Mouse (Mus musculus) heart, adult 9 months (tissue): ENCODE measurements at regions not wholly inside any gene's neighbourhood (a gene's known extent, or its start where the extent isn't known, plus 50 kb on each side); places are given as distances from the start of the nearest gene placed in this dataset.
A peak's percentile ranks its signal among the peaks of the same experiment; 100 is the strongest.

Source experiments
- DNase-seq, 2 experiments: peaks; one replicate each; pipeline ENCODE4 v3.0.0; 2022; ENCODE audit warnings: low spot score in 2 of 2

GRCm38 (mm10) chr6:94818220-94818619 is 118.3 kb upstream of the Lrig1 start:
- DNase-seq: no peak

DNA sequence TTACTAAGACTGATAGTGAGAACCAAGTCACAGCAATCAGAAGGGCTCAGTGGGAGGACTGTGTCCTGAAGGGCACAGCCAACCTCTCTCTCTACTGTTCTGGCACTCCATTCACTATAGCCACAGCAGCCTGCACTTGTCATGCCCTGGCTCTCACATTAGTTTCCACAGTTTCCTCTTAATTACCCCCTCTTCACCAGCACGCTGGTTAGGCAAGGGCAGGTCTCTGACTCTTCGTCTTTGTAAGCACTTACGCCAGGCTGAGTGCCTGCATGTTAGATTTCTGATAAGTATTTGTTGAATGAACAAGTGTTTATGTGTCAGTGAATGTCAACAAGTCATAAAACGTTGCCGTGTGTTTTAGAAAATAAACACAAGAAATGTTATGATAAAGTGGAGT is 116.2 kb upstream of the Lrig1 start:
- no peak for DNase-seq

DNA sequence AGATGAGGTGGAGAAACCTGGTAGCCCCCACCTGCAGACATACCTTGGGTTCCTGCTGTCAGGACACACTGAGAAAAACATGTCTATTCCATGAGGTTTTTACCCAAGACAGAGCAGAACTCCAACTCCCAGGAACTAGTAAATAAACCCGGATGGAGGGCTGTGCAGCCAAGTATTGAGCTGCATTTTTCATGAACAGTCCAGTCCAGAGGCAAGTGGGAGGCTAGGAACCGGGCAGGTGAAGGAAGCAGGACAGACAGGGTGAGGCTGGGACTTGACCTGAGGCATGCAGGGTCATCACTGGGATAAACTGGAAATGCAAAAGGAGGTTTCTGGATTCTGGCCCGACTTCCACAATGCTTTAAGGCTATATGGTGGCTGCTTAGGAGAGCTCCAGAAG is 114.8 kb upstream of the Lrig1 start:
- DNase-seq: no peak

DNA sequence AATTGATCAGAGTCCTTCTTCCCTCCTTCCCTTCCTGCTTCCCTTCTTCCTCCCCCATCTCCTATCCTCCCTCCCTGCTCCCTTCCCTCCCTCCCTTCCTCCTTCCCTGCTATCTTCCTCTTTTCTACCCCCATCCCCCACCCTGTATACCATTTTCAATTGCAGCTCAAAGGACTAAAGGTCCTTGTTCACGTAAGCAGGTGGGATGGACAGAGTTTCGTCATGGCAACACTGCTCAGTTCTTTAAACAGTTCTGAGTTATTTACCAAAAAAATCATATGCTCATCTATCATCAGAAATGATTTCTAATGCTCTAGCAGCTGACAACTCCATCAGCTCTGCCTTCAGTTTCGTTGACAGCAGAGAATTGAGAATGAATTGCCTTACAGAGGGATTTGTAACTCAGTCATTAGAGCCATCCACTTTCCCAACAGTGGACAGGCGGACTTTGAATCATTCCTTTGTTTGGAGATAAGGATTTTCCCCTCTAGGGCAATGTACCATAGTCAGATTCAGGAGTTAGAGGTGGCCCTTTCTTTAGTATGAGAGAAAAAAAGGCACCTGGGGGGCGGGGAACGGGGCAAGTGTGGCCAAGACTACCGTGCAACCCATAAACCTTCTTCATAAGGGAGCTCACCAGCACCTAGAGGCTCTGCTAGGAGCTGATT is 113.7 kb upstream of the Lrig1 start:
- DNase-seq: no peak

- DNase-seq: no peak
These were observed 111.9 kb upstream of the Lrig1 start for GRCm38 (mm10) chr6:94811846-94812245.

DNA sequence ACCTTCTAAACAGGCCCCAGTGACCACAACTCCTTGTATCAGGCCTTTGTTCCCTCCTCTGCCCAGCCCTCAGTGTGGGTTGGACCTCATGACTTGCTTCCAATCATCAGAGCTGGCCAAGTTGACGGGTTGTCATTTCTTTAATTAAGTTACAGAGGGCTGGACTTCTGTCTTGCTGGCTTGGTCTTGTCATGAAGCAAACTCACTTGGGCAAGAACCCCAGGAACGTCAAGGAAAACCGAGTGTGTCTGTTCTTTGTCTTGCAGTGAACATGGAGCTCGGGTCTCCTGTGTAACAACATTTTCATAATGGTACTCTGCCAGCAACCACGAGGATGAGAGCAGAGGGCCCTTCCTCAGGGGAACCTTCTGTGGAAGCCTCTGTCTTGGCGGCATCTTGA is 107.3 kb upstream of the Lrig1 start:
- peak; percentile 23 to 37 for DNase-seq

- peak; percentile 38 to 46 for DNase-seq
These were observed 106.7 kb upstream of the Lrig1 start for GRCm38 (mm10) chr6:94806481-94807160.

DNA sequence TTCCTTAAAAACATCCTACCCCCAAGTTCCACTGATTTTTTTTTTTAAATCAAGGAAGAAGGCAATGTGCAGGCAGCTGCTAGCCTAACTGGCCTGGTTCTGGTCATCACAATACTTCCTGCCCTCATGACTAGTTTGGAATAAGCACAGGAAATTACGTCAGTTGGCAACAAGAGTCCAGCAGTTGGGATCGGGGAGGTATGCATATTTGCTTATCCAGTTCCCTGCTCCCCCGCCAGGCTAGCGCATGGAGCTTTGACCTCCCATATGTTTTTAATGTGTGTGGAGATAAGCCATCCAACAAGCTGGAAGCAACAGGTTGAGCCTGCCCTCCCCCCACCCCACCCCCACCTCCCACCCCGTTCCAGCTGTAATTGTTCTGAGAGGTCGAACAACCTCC is 105.7 kb upstream of the Lrig1 start:
- peak; percentile 81 to 86 for DNase-seq

DNA sequence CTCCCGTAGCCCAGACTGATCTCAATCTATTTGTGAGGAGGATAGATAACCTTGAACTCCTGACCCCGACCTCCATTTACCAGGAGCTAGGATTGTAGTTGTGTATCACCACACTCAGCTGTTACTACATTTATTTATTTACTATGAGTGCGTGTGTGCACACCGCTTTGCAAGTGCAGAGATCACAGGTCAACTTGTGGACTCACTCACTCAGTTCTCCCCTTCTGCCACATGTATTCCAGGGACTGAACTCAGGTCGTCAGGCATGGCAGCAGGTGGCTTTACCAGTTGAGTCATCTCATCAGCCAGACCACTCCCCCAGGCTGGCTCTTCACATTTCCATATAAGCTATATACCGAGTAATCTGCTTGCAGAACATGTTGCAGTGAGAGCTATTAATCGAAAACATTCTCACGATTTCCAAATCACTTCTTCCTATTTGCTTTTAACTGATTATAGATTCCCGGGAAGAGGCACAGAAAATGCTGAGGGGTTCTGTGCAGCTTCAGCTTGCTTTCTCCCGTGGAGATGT is 104.4 kb upstream of the Lrig1 start:
- no peak for DNase-seq

- no peak for DNase-seq
These were observed 101.1 kb upstream of the Lrig1 start for GRCm38 (mm10) chr6:94801039-94801438.

DNA sequence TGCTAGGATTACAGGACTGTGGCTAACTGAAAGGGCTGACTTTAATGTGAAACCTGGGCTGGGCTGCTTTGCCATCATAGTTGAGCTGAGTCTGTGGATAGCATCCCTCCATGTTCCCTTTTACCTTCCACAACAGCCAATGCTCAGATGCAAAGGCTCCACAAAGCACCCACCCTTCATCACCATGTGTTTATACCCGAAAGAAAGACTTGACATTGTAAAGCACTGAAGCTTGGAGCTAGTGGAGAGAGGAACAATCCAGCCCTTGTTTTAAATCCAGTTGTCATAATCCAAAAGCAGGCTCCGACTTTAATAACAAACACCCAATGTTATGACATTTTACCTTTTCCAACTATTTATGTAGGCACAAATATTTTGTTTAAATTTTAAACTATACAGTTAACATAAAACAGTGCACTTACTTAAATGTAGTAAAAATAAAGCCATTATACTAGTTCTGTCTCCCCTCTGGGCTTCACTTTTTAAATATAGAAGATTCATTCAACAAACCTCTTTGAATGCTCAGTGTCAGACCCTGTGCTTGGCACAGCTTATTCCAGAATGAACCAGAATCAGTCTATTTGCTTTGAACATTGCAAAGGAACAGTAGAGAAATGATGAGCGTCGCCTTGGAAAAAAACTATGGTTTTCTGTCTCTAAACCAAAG is 98.7 kb upstream of the Lrig1 start:
- no peak for DNase-seq

DNA sequence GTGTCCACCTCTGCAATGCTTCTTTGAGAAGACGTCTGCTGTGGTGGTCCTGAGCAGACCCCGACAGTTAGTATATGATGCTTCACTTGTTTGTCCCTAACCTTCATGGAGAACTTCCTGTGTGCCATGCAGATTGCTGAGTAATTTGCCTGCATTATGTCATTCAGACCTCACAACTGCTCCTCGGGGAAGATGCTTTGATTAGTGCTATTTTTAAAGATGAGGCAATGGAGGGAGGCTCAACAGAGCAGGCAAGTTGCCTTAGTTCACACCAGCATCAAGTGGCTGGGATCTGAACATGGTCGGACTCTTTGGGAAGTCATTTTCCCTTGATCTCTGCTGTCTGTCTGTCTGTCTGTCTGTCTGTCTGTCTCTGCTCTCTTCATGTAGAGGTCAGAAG is 95.5 kb upstream of the Lrig1 start:
- DNase-seq: no peak

DNA sequence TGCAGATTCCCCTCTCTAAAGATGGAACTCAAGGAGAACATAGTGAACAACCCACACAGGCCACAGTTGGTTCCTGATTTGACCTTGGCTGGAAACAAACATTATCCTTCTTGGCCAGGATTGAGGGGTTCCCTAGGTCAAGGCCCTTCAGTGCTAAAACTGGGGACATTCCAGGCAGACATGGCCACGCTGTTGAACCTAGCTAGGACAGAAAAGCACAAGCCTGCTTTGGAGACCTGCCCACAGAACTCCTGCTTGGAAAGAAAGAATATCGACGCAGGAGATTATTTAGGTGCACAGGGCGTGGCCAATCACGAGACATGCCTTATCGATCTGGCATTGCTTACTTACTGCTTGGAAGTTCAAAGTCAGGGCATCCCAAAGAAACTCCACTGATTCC is 93.6 kb upstream of the Lrig1 start:
- no peak for DNase-seq

GRCm38 (mm10) chr6:94792312-94792711 is 92.4 kb upstream of the Lrig1 start:
- DNase-seq: no peak

DNA sequence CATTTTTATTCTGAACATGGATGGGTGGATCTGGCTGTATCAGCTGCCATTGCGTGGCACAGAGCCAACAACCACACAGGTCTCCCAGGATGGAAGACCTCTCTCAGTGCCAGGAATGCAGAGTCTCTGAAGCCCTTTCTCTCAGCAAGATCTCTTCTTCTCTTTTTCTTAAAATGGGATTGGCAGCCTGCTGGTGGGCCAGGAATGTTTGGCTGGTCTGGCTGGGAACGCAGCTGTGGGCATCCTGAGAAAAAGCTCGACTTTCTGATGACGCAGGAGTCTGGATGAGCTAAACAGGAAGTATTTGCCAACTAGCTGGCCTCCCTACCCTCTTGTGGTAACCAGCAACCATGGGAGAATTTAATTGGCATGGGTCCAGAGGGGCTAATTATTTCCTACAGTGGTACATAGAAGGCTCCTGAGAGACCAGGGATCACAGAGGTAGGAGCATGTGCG is 89.4 kb upstream of the Lrig1 start:
- DNase-seq: no peak

DNA sequence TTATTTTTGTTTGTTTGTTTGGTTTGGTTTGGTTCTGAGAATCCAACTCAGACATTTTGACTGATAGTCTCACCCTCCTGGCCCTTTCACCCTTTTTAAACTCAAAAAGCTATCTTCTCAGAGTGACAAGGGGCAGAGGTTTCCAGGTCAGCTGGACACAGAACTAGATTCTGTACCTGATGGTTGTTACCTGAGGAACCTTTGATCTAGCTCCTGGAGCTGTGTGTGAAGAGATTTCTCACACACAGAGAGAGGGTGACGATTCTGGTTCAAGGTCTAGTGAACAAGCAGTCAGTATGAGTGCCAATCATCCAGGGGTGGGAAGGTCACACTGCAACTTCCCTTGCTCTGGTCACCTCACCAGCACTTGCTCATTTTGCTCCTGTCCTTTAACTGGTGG is 83.5 kb upstream of the Lrig1 start:
- no peak for DNase-seq

DNA sequence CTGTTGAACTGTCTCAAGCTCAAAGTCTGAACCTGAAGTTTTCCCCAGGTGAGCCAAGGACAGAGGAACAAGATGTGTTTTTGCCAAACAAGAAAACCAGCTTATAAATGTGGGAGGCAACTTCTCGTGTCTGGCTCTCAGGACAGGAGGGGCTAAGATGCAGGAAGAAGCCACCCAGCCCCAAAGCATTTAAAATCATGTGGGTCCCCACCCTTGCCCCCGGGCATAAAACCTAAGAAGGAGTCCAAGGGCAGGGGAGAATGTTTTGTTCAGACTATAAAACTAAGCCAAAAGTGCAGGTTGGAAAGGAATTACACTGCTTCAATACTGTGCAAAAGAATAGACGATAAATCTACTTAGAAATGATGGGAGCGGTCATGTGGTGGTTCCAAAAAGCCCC is 80.7 kb upstream of the Lrig1 start:
- DNase-seq: no peak

- DNase-seq: peak; percentile 70 to 75
These were observed 79.9 kb upstream of the Lrig1 start for GRCm38 (mm10) chr6:94779854-94780253.

- DNase-seq: no peak
These were observed 79.3 kb upstream of the Lrig1 start for GRCm38 (mm10) chr6:94779213-94779612.

DNA sequence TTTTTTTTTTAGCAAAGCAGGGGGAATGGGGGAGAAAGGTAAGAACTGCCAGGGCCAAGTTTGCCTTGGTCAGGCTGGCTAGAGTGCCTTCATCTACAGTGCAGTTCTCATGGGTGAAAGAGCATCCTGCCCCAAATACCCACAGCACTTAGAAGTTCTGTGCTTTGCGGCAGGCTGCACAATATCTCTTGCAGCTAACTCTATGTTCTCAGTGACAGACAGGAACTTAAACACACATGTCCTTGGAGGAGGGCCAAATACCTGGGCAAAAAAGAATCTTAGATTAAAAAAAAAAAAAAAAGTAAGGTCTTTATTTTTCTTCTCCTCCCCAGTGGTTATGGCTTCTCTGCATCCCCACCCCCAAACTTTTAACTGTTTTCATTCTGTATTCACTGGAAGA is 78.8 kb upstream of the Lrig1 start:
- no peak for DNase-seq

GRCm38 (mm10) chr6:94776585-94776984 is 76.6 kb upstream of the Lrig1 start:
- DNase-seq: peak; percentile 26 to 27

DNA sequence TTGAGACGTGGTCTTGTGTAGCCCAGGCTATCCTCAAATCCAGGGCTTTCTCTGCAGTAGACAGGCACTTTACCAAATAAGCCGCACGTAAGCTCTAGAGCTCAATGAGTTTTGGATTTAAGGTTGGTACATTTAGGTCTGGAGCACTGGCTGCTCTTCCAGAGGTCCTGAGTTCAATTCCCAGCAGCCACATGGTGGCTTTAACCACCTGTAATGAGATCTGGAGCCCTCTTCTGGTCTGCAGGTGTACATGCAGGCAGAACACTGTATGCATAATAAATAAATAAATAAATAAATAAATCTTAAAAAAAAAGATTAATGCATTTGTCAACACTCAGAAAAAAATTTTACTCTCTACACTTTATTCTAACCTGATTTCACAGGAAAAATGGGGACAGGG is 74.9 kb upstream of the Lrig1 start:
- DNase-seq: no peak
